Mouse (Mus musculus) retina, postnatal 1 day (tissue): Measurements from ENCODE around the gene Heatr5a.
A peak's percentile ranks its signal among the peaks of the same experiment; 100 is the strongest.

Source experiments
- DNase-seq: peaks from one replicate; pipeline ENCODE4 v3.0.0-alpha.2; 2012

Heatr5a gene

DNA sequence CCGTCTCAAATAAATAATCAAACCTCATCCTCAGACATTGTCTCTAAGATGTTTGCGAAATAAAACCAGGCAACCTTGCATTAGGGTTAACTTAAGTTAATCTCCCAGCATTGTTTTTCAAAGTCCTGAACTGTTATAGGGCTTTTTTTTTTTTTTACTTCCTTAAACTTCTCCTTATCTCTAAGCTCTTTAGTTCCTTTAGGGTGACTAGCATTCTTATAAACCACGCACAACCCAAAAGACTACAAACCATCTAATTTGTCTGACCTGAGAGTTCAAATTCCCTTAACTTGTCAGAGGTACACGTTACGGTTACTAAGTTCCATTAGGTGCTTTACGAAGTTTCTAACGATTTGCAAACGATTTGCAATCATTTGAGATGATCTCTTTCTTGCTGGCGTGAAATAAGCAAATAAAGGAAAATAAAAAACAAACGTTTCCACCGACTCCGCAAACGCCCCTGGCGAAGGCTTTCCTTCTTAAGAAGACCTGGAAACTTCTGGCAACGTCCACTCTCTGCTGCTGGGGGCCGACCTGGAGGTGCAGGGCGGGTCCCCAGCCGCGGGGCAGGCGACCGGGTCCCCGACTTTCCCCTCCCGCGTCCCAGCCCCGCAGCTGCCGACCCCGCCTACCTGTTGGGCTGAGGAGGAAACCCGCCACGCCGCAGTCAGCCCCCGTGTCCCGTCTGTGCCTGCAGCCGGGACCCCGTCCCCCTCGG, 610 bp downstream of the Heatr5a start:
- no peak for DNase-seq

DNA sequence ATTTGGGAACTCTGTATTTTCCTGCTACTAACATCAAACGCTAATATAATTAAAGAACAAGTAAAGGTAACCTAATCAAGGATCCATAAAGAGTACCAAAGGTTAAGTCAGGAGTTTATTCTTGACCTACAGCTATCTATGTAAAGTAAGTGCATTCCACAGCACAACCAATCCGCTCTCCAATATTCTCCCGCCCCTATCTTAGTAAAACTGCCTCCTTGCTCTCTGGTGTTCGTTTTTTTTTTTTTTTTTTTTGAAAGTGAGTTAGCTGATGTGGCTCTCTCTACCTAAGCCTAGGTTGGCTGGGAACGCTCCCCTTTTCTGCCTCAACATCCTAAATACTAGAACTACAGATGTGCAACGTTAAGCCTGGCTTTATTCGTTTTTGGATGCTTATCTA, 1.2 kb downstream of the Heatr5a start:
- DNase-seq = no peak

DNA sequence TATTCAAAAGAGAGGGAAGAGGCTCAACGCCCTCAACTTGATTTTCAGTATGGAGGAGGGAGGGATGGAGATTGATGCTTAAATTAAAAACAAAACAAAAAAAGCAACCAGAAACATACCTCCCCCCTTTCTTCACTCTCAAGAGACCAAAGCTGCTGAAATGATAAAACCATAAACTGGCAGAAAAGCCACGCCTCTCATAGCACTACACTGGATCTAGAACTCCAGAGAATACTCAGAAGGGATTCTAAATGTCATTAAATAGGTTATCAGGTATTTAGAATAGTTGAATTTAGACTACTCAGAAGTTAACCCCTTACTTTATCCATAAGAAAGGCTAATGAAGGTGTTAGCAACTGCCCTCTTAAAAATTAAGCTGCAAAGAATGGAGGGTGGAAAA, 2.0 kb downstream of the Heatr5a start:
- DNase-seq = no peak

DNA sequence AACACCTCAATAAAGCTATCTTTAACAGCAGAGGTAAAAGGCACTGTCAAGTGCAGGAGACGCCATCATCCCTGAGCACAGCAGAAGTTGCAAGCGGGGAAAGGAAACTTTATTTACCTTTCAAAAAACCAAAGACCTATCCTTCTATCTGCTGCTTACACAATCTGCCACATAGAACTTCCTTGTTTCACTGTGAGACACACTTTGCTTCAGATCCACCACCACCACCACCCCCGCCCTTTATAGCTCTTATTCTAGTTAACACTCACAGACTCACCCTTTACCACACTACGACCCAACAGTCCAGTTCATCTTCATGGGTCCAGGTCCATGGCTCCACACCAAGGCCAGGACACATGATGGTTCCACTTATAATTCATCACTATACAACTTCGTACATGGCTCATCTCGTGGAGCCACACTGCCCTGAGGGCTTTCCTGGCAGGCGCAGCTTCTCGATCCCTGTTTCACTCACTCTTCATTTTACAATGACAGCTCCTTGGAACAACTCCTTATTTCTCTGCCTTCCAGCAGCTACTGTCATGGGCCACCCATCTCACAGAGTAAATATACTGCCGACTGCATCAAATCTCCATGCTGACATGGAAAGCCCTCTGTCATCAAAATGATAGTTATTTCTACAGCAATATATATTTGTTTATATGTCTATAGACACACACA, 3.1 kb downstream of the Heatr5a start:
- no peak for DNase-seq

DNA sequence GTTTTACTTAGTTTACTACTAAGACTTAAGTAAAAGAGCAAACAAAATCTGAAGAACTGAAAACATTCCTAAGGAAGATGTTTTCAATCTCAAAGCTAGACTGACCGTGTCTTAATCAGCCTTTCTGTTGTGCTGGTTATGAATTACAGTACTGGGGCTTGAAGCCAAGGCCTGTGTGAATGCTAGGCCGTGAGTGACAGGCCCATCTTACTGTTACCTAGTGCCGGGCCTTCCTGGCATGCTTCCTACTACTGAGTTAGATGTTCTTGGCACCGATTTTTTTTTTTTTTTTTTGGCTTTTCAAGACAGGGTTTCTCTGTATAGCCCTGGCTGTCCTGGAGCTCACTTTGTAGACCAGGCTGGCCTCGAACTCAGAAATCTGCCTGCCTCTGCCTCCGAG, 13.5 kb downstream of the Heatr5a start:
- no peak for DNase-seq

DNA sequence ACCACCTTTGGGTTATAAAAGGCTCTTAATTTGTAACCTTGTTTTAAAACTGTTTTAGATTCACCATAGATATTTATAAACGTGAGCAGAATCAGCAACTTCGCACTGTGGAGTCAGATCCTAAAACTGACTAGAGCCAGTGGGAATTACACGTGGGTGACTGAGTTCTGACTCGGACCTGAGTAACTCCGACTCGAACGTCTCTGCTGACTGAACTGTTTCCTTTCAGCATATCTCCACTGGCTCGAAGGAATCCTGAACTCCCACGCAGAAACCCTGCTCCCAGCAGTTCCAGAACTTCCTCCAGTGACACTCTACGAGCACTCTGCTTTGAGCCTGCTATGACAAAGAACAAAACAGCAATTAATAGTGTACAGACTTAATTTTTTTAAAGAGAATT, 18.8 kb downstream of the Heatr5a start:
- no peak for DNase-seq

DNA sequence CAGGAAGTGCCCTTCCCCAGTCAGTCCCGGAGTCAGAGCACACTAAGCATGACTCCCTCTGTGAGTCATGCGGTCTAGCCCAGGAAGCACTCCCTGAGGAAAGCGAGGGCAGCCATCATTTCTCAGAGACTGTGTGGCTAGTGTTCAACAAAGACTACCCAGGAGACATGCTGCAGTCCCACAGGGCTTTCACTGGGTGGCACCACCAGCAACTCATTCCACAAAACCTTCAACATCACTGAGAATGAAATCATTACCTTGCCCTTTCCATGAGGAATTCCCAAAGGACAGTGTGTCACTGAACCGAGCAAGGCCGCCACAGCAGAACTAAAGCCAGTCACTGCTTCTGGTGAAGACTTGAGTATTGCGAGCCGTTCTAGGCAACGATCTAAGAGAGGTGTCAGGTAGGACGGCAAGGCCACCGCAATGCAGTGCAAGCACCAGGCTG, 23.6 kb downstream of the Heatr5a start:
- DNase-seq = peak; percentile 12

DNA sequence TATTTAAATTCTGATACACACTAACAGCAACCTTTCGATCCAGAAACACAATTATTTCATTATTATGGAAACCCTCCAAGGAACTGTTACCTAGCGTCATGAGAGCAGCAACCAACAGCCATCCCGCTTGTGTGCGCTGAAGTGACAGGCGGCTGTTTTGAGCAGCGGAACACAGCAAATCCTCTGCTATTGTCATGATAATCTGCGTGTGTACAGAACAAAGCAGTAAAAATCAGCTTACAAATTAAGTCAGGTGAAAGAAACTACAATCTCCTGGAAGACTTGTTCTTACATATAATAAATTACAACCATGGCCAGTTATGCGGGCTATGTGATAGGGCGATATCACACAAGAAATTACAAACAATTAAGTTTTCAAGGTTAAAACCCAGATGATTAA, 25.8 kb downstream of the Heatr5a start:
- no peak for DNase-seq

DNA sequence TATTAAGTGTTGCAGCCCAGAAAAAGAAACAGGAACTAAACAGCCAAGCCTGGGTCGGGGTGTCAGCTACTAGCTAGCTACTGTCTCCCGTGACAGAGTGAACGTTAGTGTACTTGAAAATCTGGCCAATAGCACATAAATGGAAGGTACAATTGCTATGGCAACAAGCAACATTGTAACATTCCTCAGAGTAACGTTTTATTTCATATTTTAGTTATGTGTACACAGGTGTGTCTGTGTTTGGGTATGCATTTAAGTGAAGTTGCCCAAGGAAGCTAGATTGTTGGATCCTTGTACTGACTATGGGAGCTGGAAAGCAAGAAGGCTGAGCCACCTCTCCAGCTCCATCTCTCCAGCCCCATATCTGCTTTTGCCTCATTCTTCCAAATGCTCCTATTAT, 31.3 kb downstream of the Heatr5a start:
- DNase-seq = no peak

DNA sequence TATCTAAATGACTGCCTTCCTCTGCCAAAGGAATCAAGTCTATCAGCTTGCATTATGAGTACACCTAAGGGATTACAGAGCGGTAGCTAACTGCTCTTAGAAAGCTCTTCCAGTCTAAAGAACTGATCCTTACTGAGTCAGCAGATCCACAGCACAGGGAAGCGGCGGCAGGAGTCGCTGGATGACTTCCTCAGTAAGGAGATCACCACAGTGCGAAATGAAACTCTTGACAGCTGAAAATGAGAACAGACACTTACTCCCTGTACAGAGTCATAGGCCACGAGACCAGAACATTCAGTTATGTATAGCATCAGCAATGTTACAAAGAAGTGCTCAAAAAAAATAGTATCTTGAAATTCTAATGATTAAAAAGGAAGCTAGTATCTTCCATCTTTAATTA, 33.2 kb downstream of the Heatr5a start:
- peak; percentile 21 for DNase-seq

DNA sequence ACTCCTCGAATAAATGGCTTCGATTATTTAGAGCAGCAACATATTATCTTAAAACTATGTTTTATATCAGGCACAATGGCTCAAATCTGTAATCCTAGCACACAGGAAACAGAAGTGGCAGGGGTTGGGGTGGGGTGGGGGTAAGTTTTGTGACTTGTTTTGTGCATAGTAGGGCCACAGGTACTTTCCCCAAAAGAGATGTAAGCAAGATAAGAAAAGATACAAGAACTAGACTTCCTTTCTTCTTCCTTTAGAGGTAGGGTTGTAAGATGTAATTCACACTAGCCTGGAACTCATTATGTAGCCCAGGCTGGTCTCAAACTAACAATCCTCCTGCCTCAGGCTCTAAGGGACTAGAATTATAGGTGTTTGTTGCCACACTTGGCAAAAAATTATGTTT, 41.5 kb downstream of the Heatr5a start:
- no peak for DNase-seq

DNA sequence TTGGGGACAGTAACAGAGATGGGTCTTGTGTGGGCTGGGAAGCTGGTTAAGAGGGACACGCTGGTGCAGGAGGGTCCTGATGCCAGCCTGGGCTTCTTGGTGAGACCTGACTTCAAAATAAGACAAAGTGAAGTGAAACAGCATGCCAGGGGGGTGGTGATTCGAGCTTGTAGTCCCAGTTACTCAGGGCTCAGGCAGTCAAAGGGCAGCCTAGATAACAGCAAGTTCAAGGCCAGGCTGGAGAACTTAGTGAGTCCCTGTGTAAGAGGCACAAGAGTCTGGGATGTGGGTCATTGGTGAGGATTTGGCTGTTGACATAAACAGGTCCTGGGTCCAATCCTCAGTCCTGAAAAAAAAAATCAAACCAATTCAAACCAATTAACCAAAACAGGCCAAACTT, 53.9 kb downstream of the Heatr5a start:
- DNase-seq = no peak

DNA sequence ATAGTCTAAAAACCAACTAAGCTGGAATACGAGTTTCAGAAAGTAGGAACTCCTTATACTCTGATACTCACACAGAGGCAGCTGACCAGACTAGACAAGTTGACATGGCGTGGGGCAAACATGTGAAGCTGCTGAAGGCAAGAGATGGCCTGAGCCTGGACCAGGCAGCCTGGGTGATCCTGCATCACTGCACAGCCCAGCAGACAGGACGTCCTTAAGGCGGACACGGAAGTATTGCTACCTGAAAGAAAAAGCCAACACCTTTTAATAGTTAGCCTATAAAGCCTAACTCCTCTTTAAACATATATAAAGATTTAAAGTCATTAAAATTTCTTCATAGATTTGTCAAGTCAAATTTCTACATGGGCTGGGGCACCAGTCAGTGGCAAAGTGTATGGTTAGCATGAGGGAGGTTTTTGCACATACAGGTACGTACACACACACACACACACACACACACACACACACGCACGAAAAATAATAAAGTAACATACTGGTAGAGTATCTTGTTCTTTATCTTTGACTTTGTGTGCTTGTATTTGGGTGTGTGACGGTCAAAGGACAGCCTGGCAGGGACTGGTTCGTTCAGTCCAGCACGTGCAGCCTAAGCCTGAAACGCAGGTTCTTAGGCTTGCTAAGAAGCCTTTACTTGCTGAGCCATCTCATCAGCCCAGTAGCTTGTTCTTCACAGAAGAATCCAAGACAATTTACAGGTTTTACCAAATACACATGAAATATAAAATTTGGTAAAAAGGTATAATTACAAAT, 56.0 kb downstream of the Heatr5a start:
- DNase-seq = no peak

DNA sequence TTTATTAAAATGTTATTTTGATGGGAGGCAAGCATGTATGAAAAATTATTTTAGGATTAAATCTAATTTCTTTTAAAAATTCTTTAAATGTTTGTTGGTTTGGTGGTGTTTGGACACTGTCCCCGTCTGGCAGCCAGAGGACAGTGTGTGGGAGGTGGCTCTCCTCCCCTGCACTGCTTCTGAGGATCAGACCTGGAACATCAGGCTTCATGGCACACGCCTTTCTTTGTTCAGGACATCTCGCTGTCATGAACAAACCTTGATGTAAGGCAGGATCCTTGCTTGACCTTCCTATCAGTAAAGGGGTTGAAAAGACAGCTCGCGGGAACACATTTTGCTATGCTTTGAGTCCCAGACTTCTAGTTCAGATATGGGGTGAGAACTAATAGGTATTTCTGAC, 61.9 kb downstream of the Heatr5a start:
- no peak for DNase-seq

DNA sequence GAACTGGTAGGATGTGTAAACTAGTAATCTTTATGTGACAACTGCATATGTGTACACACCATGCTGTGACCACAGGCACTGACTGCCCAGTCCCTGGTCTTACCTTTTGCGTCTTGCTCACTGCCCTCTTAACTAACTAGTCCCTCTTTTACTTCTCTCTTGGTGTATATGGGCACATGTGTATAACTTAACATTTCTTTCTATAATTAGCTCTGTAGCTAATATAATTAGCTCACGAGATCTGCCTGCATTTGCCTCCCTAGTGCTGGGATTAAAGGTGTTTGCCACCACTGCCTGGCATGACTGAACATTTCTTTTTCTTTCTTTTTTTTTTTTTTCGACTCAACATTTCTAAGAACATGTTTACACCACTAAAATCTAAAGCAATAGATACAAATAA, 63.6 kb downstream of the Heatr5a start:
- no peak for DNase-seq

DNA sequence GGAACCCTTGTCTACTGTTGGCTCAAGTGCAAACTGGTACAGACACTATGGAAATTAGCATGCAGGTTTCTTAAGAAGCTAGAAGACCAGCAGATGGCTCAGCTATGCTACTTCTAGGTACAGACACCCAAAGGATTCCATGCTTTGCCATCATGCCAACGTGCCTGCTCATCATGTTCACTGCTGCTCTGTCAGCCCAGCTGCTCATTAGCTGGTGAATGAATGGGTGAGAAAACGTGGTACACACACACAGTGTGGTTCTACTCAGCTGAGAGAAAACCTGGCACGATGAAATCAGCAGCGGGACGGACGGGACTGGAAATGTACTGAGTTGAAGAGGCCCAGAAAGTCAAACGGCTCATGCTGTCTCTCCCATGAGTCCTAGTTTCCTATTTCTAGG, 70.6 kb downstream of the Heatr5a start:
- DNase-seq = no peak

DNA sequence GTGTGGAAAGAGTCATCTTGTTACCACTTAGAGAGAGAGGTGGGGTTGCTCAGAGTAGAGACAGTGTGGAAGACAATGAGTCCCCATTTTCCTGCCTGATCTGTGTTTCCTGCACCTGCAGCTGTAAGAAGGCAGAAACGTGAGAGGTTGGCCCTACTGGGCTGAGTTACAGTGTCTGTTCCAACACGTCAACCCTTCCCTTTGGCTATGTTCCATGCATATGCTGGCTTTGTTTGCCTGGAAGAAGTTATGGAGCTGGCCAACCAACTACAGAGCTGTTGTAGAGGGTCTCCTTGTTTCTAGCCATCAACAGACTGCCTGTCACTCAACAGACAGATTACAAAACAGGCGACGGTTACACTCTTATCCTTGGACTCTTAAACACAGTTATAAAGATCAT, 74.2 kb downstream of the Heatr5a start:
- no peak for DNase-seq

DNA sequence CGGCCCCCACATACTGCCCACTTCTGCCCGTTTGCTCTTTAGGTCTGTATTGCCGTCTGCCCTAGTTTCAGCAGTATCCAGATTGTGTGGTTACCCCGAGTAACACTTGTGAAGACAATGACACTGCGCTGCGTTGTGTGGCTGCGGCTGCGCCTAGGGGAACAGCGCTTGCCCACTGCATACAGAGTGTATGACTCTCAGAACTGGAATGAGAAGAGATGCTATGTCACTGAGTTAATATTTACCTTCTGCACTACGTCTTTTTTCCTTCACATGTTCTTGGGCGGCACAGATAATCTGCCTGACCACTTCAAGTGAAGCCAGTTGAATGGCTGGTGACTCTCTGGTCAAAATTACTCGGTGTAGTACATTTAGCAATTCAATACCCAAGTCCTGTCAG, 82.5 kb downstream of the Heatr5a start:
- no peak for DNase-seq

DNA sequence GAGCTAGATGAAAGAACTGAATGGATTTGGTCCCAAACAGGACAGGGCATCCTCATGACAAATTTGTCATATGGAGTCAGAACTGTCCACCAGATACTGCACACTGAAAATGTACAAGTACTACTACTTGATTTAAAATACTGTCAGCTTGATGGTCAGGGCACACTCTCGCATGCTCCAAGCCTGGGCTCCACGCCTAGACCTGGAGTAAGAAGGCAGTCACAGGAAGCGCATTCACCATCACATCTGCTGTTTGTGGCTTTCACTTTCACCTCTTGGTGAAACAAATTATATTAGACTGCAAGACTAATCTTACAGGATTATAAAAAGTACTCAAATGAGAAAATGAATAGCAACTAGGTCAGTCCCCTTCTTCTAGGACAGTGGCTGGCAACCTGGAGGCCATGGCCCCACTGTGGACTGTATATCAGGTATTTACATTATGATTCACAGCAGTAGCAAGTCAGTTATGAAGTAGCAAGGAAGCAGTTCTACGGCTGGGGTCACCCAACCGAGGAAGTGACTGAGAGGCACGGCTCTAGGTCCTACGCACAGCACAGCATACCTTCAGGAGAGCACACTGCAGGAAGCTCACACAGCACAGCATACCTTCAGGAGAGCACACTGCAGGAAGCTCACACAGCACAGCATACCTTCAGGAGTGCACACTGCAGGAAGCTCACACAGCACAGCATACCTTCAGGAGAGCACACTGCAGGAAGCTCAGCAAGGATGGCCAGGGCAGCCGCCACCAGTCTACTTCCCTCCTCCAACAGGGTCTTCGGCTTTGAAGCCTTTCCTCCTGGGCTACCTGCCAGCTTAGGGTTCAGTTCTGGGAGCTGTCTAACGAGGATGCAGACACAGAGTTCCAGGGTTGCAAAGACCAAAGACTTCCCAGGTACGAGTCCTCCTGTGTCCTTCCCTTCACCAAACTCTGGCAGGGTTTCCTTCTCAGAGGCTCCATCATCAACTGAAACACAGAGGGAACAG, 83.5 kb downstream of the Heatr5a start:
- DNase-seq = no peak

DNA sequence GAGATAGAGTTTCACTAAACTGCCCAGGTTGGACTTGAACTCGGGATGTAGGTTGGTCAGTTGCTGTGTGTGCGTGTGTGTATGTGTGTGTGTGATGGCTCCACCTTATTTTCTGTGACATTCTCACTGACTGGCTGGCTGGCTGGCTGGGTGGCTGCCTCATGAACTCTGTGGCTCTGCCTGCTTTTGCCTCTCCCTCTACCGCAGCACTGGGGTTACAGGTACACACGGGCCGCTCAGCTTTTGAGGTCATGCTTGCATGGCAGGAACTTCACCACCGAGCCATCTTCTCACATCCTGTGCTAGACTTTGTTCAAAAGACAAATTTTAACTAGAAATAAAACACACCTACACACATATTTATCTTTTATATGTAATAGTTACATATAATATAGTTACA, 84.8 kb downstream of the Heatr5a start:
- DNase-seq = no peak

DNA sequence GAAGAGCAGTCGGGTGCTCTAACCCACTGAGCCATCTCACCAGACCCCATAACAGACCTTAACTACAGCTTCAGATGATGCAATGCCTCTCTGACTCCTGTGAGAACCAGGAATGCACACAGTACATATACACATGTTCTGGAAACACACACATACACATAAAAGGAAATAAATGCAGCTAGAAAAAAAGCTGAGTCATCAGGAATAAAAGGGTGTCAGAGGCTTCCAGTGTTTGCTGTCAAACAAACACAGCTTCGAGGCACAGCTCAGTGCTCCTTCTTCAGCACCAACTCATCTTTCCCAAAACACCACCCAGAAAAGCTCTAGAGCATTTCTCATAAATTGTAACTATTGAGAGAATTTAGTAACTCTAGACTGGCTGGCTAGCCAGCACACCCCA, 86.3 kb downstream of the Heatr5a start:
- DNase-seq = no peak

DNA sequence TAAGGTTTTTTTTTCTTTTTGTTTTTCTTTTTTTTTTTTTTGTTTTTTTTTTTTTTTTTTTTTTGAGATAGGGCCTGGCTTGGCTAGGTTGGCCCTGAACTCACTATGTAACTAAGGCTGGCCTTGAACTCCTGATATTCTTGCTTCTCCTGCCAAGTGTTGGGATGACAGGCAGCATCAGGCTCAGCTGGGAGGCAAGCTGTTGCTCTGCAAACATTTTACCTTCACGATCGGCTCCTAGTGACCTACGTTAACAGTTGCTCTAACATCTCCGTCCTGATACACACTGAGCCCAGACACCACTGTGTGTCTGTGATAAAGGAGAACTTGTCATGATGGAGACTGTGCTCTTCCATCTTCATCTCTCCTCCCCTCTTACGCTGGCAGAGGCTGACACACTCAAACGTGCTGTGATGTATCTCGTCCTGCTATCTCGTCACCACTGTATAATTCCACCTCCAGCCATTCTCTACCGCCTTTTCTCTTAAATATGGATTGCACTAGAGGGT, 87.8 kb downstream of the Heatr5a start:
- no peak for DNase-seq
